Mouse (Mus musculus): ENCODE measurements around the gene Gripap1. TPM values are rescaled to one million over a fixed set of nuclear protein-coding genes. Genes with fewer than 3 reads are reported as not detected.
A peak's percentile ranks its signal among the peaks of the same experiment; 100 is the strongest.

The Gripap1 gene
- polyA plus RNA-seq, 1 experiment from 2014 or later: 40.3 TPM

MicroRNAs within 50 kb of the gene (microRNA counts, 519-probe panel; counts per million panel counts)
- microRNA mmu-miR-1198: 2,440 counts per million, percentile 50 among the panel's probes with 10 or more counts

Small RNAs within 50 kb of the gene (microRNA-seq; reads per million reads assigned to microRNA genes)
- gene Mir1198: 25.8 reads per million, percentile 34 among the genes with 10 or more reads in this experiment

Other genes starting within 250 kb of the Gripap1 start
- gene Foxp3, start 216.1 kb upstream of the Gripap1 start, polyA plus RNA-seq (2015; fragmentation: Nextera tagmentation; extraction: Ambion mirVana): not detected in 2 replicates
- 1.4 and 1.9 TPM in 2 replicates for gene Ppp1r3f, start 215.5 kb upstream of the Gripap1 start, polyA plus RNA-seq (2015; fragmentation: Nextera tagmentation; extraction: Ambion mirVana)
- gene Ccdc22, start 184.2 kb upstream of the Gripap1 start, polyA plus RNA-seq (2015; fragmentation: Nextera tagmentation; extraction: Ambion mirVana): 27.8 and 28.4 TPM in 2 replicates
- 0.05 and 0.07 TPM in 2 replicates for gene Cacna1f, start 182.7 kb upstream of the Gripap1 start, polyA plus RNA-seq (2015; fragmentation: Nextera tagmentation; extraction: Ambion mirVana)
- gene Syp, start 151.3 kb upstream of the Gripap1 start, polyA plus RNA-seq (2015; fragmentation: Nextera tagmentation; extraction: Ambion mirVana): 1.4 and 1.7 TPM in 2 replicates
- gene Prickle3, start 132.5 kb upstream of the Gripap1 start, polyA plus RNA-seq (2015; fragmentation: Nextera tagmentation; extraction: Ambion mirVana): 17.7 and 18.1 TPM in 2 replicates
- 205 and 217 TPM in 2 replicates for gene Plp2, start 118.4 kb upstream of the Gripap1 start, polyA plus RNA-seq (2015; fragmentation: Nextera tagmentation; extraction: Ambion mirVana)
- gene Magix, start 108.5 kb upstream of the Gripap1 start, polyA plus RNA-seq (2015; fragmentation: Nextera tagmentation; extraction: Ambion mirVana): 0.47 and 1.1 TPM in 2 replicates
- 36.6 and 40.3 TPM in 2 replicates for gene Gpkow, start 92.6 kb upstream of the Gripap1 start, polyA plus RNA-seq (2015; fragmentation: Nextera tagmentation; extraction: Ambion mirVana)
- gene Wdr45, start 75.4 kb upstream of the Gripap1 start, polyA plus RNA-seq (2015; fragmentation: Nextera tagmentation; extraction: Ambion mirVana): 39.2 and 41.0 TPM in 2 replicates
- 0.20 TPM in 1 of 2 replicates, not detected in the other for gene Gm45208, start 67.5 kb upstream of the Gripap1 start, polyA plus RNA-seq (2015; fragmentation: Nextera tagmentation; extraction: Ambion mirVana)
- 80.8 and 86.1 TPM in 2 replicates for gene Praf2, start 61.3 kb upstream of the Gripap1 start, polyA plus RNA-seq (2015; fragmentation: Nextera tagmentation; extraction: Ambion mirVana)
- gene Ccdc120, start 38.9 kb upstream of the Gripap1 start, polyA plus RNA-seq (2015; fragmentation: Nextera tagmentation; extraction: Ambion mirVana): 14.9 and 21.8 TPM in 2 replicates
- 30.5 and 31.9 TPM in 2 replicates for gene Tfe3, start 27.2 kb upstream of the Gripap1 start, polyA plus RNA-seq (2015; fragmentation: Nextera tagmentation; extraction: Ambion mirVana)
- 1.3 TPM in 2 replicates for gene Kcnd1, start 32.5 kb downstream of the Gripap1 start, polyA plus RNA-seq (2015; fragmentation: Nextera tagmentation; extraction: Ambion mirVana)
- 35.9 and 43.7 TPM in 2 replicates for gene Otud5, start 51.6 kb downstream of the Gripap1 start, polyA plus RNA-seq (2015; fragmentation: Nextera tagmentation; extraction: Ambion mirVana)
- 4.8 and 5.1 TPM in 2 replicates for gene Pim2, start 88.5 kb downstream of the Gripap1 start, polyA plus RNA-seq (2015; fragmentation: Nextera tagmentation; extraction: Ambion mirVana)
- gene Slc35a2, start 94.3 kb downstream of the Gripap1 start, polyA plus RNA-seq (2015; fragmentation: Nextera tagmentation; extraction: Ambion mirVana): 64.5 and 70.0 TPM in 2 replicates
- gene Pqbp1, start 109.5 kb downstream of the Gripap1 start, polyA plus RNA-seq (2015; fragmentation: Nextera tagmentation; extraction: Ambion mirVana): 117 and 124 TPM in 2 replicates
- gene Timm17b, start 109.6 kb downstream of the Gripap1 start, polyA plus RNA-seq (2015; fragmentation: Nextera tagmentation; extraction: Ambion mirVana): 157 and 170 TPM in 2 replicates
- not detected in 2 replicates for gene Gm10491, start 118.1 kb downstream of the Gripap1 start, polyA plus RNA-seq (2015; fragmentation: Nextera tagmentation; extraction: Ambion mirVana)
- not detected in 2 replicates for gene Gm10490, start 119.8 kb downstream of the Gripap1 start, polyA plus RNA-seq (2015; fragmentation: Nextera tagmentation; extraction: Ambion mirVana)
- 0.63 and 1.2 TPM in 2 replicates for gene Pcsk1n, start 130.1 kb downstream of the Gripap1 start, polyA plus RNA-seq (2015; fragmentation: Nextera tagmentation; extraction: Ambion mirVana)
- gene Eras, start 138.8 kb downstream of the Gripap1 start, polyA plus RNA-seq (2015; fragmentation: Nextera tagmentation; extraction: Ambion mirVana): not detected in 2 replicates
- gene Hdac6, start 158.1 kb downstream of the Gripap1 start, polyA plus RNA-seq (2015; fragmentation: Nextera tagmentation; extraction: Ambion mirVana): 25.3 and 27.0 TPM in 2 replicates
- 2.1 and 2.9 TPM in 2 replicates for gene Gata1, start 188.3 kb downstream of the Gripap1 start, polyA plus RNA-seq (2015; fragmentation: Nextera tagmentation; extraction: Ambion mirVana)
- gene Glod5, start 228.7 kb downstream of the Gripap1 start, polyA plus RNA-seq (2015; fragmentation: Nextera tagmentation; extraction: Ambion mirVana): not detected in 2 replicates

Data from limb, embryonic 15.5 days (tissue).